Mouse (Mus musculus): ENCODE measurements at regions not wholly inside any gene's neighbourhood (a gene's known extent, or its start where the extent isn't known, plus 50 kb on each side); places are given as distances from the start of the nearest gene placed in this dataset.

- H3K9me3 ChIP-seq (ENCODE audit: control insufficient read depth, low read length): no peaks in the 10 kb centered on the region
- H3K4me2 ChIP-seq (ENCODE audit: low read depth, low read length): no peak overlapping the region
- H3K36me3 ChIP-seq (ENCODE audit: control insufficient read depth, insufficient read depth, low read length): no peaks in the 10 kb centered on the region
- ATAC-seq (ENCODE audit: low read depth) (no peak), DNase-seq (ENCODE audit: low spot score) (no peak)
- H3K9ac ChIP-seq (ENCODE audit: low read depth, low read length): no peak overlapping the region
- no peaks in the 10 kb centered on the region for H3K27me3 ChIP-seq (replicated peaks; ENCODE audit: control insufficient read depth, insufficient read depth, low read length)
- 82% methylated on average over 2 of the region's 2 CpGs for WGBS
- no peaks in the 10 kb centered on the region for H3K4me1 ChIP-seq (ENCODE audit: control insufficient read depth, insufficient read depth, low read length)
- no peak overlapping the region for H3K27ac ChIP-seq (replicated peaks; ENCODE audit: low read depth, low read length)
- no peak overlapping the region for H3K4me3 ChIP-seq (ENCODE audit: low read depth, low read length)
Measured at GRCm38 (mm10) chr2:137553871-137554270, 437.4 kb upstream of the Jag1 start.

- Histone ChIP-seq H3K27ac (replicated peaks; ENCODE audit: low read depth, low read length) (no peak overlapping the region), H3K4me3 (ENCODE audit: low read depth, low read length) (no peak overlapping the region), H3K36me3 (ENCODE audit: control insufficient read depth, insufficient read depth, low read length) (no peaks in the 10 kb centered on the region), H3K27me3 (replicated peaks; ENCODE audit: control insufficient read depth, insufficient read depth, low read length) (no peaks in the 10 kb centered on the region), H3K4me1 (ENCODE audit: control insufficient read depth, insufficient read depth, low read length) (no peaks in the 10 kb centered on the region), H3K9ac (ENCODE audit: low read depth, low read length) (no peak overlapping the region), H3K4me2 (ENCODE audit: low read depth, low read length) (no peak overlapping the region), H3K9me3 (ENCODE audit: control insufficient read depth, low read length) (no peaks in the 10 kb centered on the region)
- WGBS: 67% methylated on average over 2 of the region's 2 CpGs
- no peak for DNase-seq (ENCODE audit: low spot score)
- ATAC-seq (ENCODE audit: low read depth): no peak
Measured at GRCm38 (mm10) chr2:137536581-137536980, 420.1 kb upstream of the Jag1 start.

GRCm38 (mm10) chr2:137516271-137516670 is 399.8 kb upstream of the Jag1 start:
- no peaks in the 10 kb centered on the region for H3K27me3 ChIP-seq (replicated peaks; ENCODE audit: control insufficient read depth, insufficient read depth, low read length)
- H3K4me2 ChIP-seq (ENCODE audit: low read depth, low read length): no peak overlapping the region
- no peaks in the 10 kb centered on the region for H3K9me3 ChIP-seq (ENCODE audit: control insufficient read depth, low read length)
- 80% methylated on average over 2 of the region's 2 CpGs for WGBS
- no peak overlapping the region for H3K4me3 ChIP-seq (ENCODE audit: low read depth, low read length)
- H3K36me3 ChIP-seq (ENCODE audit: control insufficient read depth, insufficient read depth, low read length): no peaks in the 10 kb centered on the region
- DNase-seq (ENCODE audit: low spot score): no peak
- H3K4me1 ChIP-seq (ENCODE audit: control insufficient read depth, insufficient read depth, low read length): no peaks in the 10 kb centered on the region
- ATAC-seq (ENCODE audit: low read depth): no peak
- no peak overlapping the region for H3K9ac ChIP-seq (ENCODE audit: low read depth, low read length)
- no peak overlapping the region for H3K27ac ChIP-seq (replicated peaks; ENCODE audit: low read depth, low read length)

GRCm38 (mm10) chr2:137515043-137515442 is 398.6 kb upstream of the Jag1 start:
- Histone ChIP-seq H3K36me3 (ENCODE audit: control insufficient read depth, insufficient read depth, low read length) (no peaks in the 10 kb centered on the region), H3K9ac (ENCODE audit: low read depth, low read length) (no peak overlapping the region), H3K27me3 (replicated peaks; ENCODE audit: control insufficient read depth, insufficient read depth, low read length) (no peaks in the 10 kb centered on the region), H3K4me2 (ENCODE audit: low read depth, low read length) (no peak overlapping the region), H3K4me3 (ENCODE audit: low read depth, low read length) (no peak overlapping the region), H3K4me1 (ENCODE audit: control insufficient read depth, insufficient read depth, low read length) (no peaks in the 10 kb centered on the region), H3K27ac (replicated peaks; ENCODE audit: low read depth, low read length) (no peak overlapping the region), H3K9me3 (ENCODE audit: control insufficient read depth, low read length) (no peaks in the 10 kb centered on the region)
- DNase-seq (ENCODE audit: low spot score) (no peak), ATAC-seq (ENCODE audit: low read depth) (no peak)
- WGBS: 45% methylated on average over 3 of the region's 3 CpGs

GRCm38 (mm10) chr2:137513895-137514506 is 397.6 kb upstream of the Jag1 start:
- Histone ChIP-seq H3K4me3 (ENCODE audit: low read depth, low read length) (no peak overlapping the region), H3K9me3 (ENCODE audit: control insufficient read depth, low read length) (no peaks in the 10 kb centered on the region), H3K27me3 (replicated peaks; ENCODE audit: control insufficient read depth, insufficient read depth, low read length) (no peaks in the 10 kb centered on the region), H3K4me2 (ENCODE audit: low read depth, low read length) (no peak overlapping the region), H3K4me1 (ENCODE audit: control insufficient read depth, insufficient read depth, low read length) (no peaks in the 10 kb centered on the region), H3K36me3 (ENCODE audit: control insufficient read depth, insufficient read depth, low read length) (no peaks in the 10 kb centered on the region), H3K9ac (ENCODE audit: low read depth, low read length) (no peak overlapping the region), H3K27ac (replicated peaks; ENCODE audit: low read depth, low read length) (no peak overlapping the region)
- WGBS: 25% methylated on average over 2 of the region's 2 CpGs
- ATAC-seq (ENCODE audit: low read depth): no peak
- no peak for DNase-seq (ENCODE audit: low spot score)

- Histone ChIP-seq H3K4me2 (ENCODE audit: low read depth, low read length) (no peak overlapping the region), H3K27me3 (replicated peaks; ENCODE audit: control insufficient read depth, insufficient read depth, low read length) (no peaks in the 10 kb centered on the region), H3K27ac (replicated peaks; ENCODE audit: low read depth, low read length) (no peak overlapping the region), H3K4me1 (ENCODE audit: control insufficient read depth, insufficient read depth, low read length) (no peaks in the 10 kb centered on the region), H3K36me3 (ENCODE audit: control insufficient read depth, insufficient read depth, low read length) (no peaks in the 10 kb centered on the region), H3K4me3 (ENCODE audit: low read depth, low read length) (no peak overlapping the region), H3K9ac (ENCODE audit: low read depth, low read length) (no peak overlapping the region), H3K9me3 (ENCODE audit: control insufficient read depth, low read length) (no peaks in the 10 kb centered on the region)
- ATAC-seq (ENCODE audit: low read depth) (no peak), DNase-seq (ENCODE audit: low spot score) (no peak)
- WGBS: 78% methylated on average over 3 of the region's 3 CpGs
Measured at GRCm38 (mm10) chr2:137510671-137511235, 394.3 kb upstream of the Jag1 start.

- 54% methylated on average over 1 of the region's 1 CpGs for WGBS
- H3K4me2 ChIP-seq (ENCODE audit: low read depth, low read length): no peak overlapping the region
- H3K27ac ChIP-seq (replicated peaks; ENCODE audit: low read depth, low read length): no peak overlapping the region
- no peaks in the 10 kb centered on the region for H3K36me3 ChIP-seq (ENCODE audit: control insufficient read depth, insufficient read depth, low read length)
- H3K9me3 ChIP-seq (ENCODE audit: control insufficient read depth, low read length): no peaks in the 10 kb centered on the region
- no peak overlapping the region for H3K4me3 ChIP-seq (ENCODE audit: low read depth, low read length)
- no peaks in the 10 kb centered on the region for H3K27me3 ChIP-seq (replicated peaks; ENCODE audit: control insufficient read depth, insufficient read depth, low read length)
- no peaks in the 10 kb centered on the region for H3K4me1 ChIP-seq (ENCODE audit: control insufficient read depth, insufficient read depth, low read length)
- no peak for DNase-seq (ENCODE audit: low spot score)
- H3K9ac ChIP-seq (ENCODE audit: low read depth, low read length): no peak overlapping the region
- no peak for ATAC-seq (ENCODE audit: low read depth)
Measured at GRCm38 (mm10) chr2:137501236-137501635, 384.8 kb upstream of the Jag1 start.

- H3K4me2 ChIP-seq (ENCODE audit: low read depth, low read length): no peak overlapping the region
- no peaks in the 10 kb centered on the region for H3K9me3 ChIP-seq (ENCODE audit: control insufficient read depth, low read length)
- 74% methylated on average over 2 of the region's 2 CpGs for WGBS
- no peaks in the 10 kb centered on the region for H3K27me3 ChIP-seq (replicated peaks; ENCODE audit: control insufficient read depth, insufficient read depth, low read length)
- H3K4me3 ChIP-seq (ENCODE audit: low read depth, low read length): no peak overlapping the region
- no peak for ATAC-seq (ENCODE audit: low read depth)
- no peak for DNase-seq (ENCODE audit: low spot score)
- H3K4me1 ChIP-seq (ENCODE audit: control insufficient read depth, insufficient read depth, low read length): no peaks in the 10 kb centered on the region
- H3K9ac ChIP-seq (ENCODE audit: low read depth, low read length): no peak overlapping the region
- no peak overlapping the region for H3K27ac ChIP-seq (replicated peaks; ENCODE audit: low read depth, low read length)
- no peaks in the 10 kb centered on the region for H3K36me3 ChIP-seq (ENCODE audit: control insufficient read depth, insufficient read depth, low read length)
Measured at GRCm38 (mm10) chr2:137497616-137498015, 381.2 kb upstream of the Jag1 start.

GRCm38 (mm10) chr2:137493600-137493999 is 377.2 kb upstream of the Jag1 start:
- Histone ChIP-seq H3K36me3 (ENCODE audit: control insufficient read depth, insufficient read depth, low read length) (no peaks in the 10 kb centered on the region), H3K4me3 (ENCODE audit: low read depth, low read length) (no peak overlapping the region), H3K9me3 (ENCODE audit: control insufficient read depth, low read length) (no peaks in the 10 kb centered on the region), H3K27ac (replicated peaks; ENCODE audit: low read depth, low read length) (no peak overlapping the region), H3K27me3 (replicated peaks; ENCODE audit: control insufficient read depth, insufficient read depth, low read length) (no peaks in the 10 kb centered on the region), H3K9ac (ENCODE audit: low read depth, low read length) (no peak overlapping the region), H3K4me1 (ENCODE audit: control insufficient read depth, insufficient read depth, low read length) (no peaks in the 10 kb centered on the region), H3K4me2 (ENCODE audit: low read depth, low read length) (no peak overlapping the region)
- DNase-seq (ENCODE audit: low spot score) (no peak), ATAC-seq (ENCODE audit: low read depth) (no peak)
- 83% methylated on average over 5 of the region's 5 CpGs for WGBS
